Mouse (Mus musculus) megakaryocyte, embryonic 14.5 days (primary cell): ENCODE measurements around the gene Vwa3a.

Experiments used
- FLI1 ChIP-seq: IDR thresholded peaks from 2 replicates; pipeline ENCODE4 v1.6.1; 2012; ENCODE audit warnings: low read length, inconsistent platforms, mixed read lengths
- GATA1 ChIP-seq: IDR thresholded peaks from 3 replicates; pipeline ENCODE4 v1.6.1; 2012; ENCODE audit warnings: mixed read lengths, low read length, inconsistent platforms, borderline replicate concordance

DNA sequence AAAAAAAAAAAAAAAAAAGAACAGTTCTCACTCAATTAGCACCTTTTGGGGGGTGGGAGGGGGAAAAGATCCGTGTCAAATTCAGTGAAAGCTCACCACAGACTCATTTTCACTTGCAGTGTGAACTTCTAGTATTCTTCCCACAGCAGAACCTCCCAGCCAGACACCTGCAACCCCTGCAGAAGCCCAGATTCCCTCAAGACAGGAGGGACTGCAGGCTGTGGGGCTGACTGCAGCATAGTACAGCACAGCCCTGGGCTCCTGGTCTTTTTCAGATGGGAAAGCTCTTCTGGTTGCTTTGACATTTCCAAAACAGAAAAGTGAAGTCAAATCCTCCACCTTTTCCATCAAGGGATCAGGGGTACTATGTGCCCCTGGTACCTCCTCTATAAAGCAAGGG lies 28.3 kb downstream of the Vwa3a start:
- no peak for TF ChIP-seq GATA1
- TF ChIP-seq FLI1: no peak
